Mouse (Mus musculus) hindbrain, embryonic 15.5 days (tissue): ENCODE measurements at regions not wholly inside any gene's neighbourhood (a gene's known extent, or its start where the extent isn't known, plus 50 kb on each side); places are given as distances from the start of the nearest gene placed in this dataset.

ENCODE experiments used
- ATAC-seq: fragments of 200-750 bp; cut with Nextera tagmentation; 2 replicates; pipeline ENCODE4 v1.8.0; 2017; ENCODE audit warnings: low read depth, moderate number of reproducible peaks, moderate TSS enrichment; ENCODE audit not compliant: low FRiP score
- H3K27ac ChIP-seq: fragments of 300-500 bp; sonication (generic); replicated peaks from 2 replicates; pipeline ENCODE4 v1.5.1; 2015; ENCODE audit warnings: mild to moderate bottlenecking, inconsistent platforms
- H3K27me3 ChIP-seq: fragments of 300-500 bp; sonication (generic); 2 replicates; pipeline ENCODE4 v1.6.1; 2015; ENCODE audit warnings: control low read depth, inconsistent platforms
- H3K36me3 ChIP-seq: fragments of 300-500 bp; sonication (generic); 2 replicates; pipeline ENCODE4 v1.6.1; 2015; ENCODE audit warnings: control low read depth, inconsistent platforms
- H3K4me1 ChIP-seq: fragments of 300-500 bp; sonication (generic); replicated peaks from 2 replicates; pipeline ENCODE4 v1.6.1; 2015; ENCODE audit warnings: control low read depth, inconsistent platforms
- H3K4me2 ChIP-seq: fragments of 300-500 bp; sonication (generic); 2 replicates; pipeline ENCODE4 v1.6.1; 2015; ENCODE audit warnings: moderate library complexity, mild to moderate bottlenecking, inconsistent platforms
- H3K4me3 ChIP-seq: fragments of 300-500 bp; sonication (generic); 2 replicates; pipeline ENCODE4 v1.5.1; 2015; ENCODE audit warnings: mild to moderate bottlenecking, inconsistent platforms
- H3K9ac ChIP-seq: fragments of 300-500 bp; sonication (generic); 2 replicates; pipeline ENCODE4 v1.6.1; 2015; ENCODE audit warnings: inconsistent platforms
- H3K9me3 ChIP-seq: fragments of 300-500 bp; sonication (generic); 2 replicates; pipeline ENCODE4 v1.6.1; 2016; ENCODE audit warnings: control low read depth, inconsistent platforms
- WGBS: fragments of 180-500 bp; shearing (Covaris S2); methylation state at CpG from one replicate; pipeline ENCODE4 v1.1.7; 2015; 5-methylcytosine and 5-hydroxymethylcytosine counted together

GRCm38 (mm10) chr11:63211501-63211900 lies 82.7 kb downstream of the Pmp22 start:
- no peak overlapping the region for H3K4me2 ChIP-seq
- H3K27me3 ChIP-seq, result no peaks in the 10 kb centered on the region
- H3K9me3 ChIP-seq, result no peaks in the 10 kb centered on the region
- 82% methylated on average over 4 of the region's 4 CpGs for WGBS
- no peaks in the 10 kb centered on the region for H3K36me3 ChIP-seq
- no peak overlapping the region for H3K4me3 ChIP-seq
- H3K4me1 ChIP-seq, result no peaks in the 10 kb centered on the region
- H3K27ac ChIP-seq, result no peak overlapping the region
- no peak overlapping the region for H3K9ac ChIP-seq
- no peak for ATAC-seq

GRCm38 (mm10) chr11:63213043-63213442 lies 84.3 kb downstream of the Pmp22 start:
- H3K9me3 ChIP-seq, result no peaks in the 10 kb centered on the region
- ATAC-seq, result no peak
- no peak overlapping the region for H3K27ac ChIP-seq
- H3K4me3 ChIP-seq, result no peak overlapping the region
- H3K27me3 ChIP-seq, result no peaks in the 10 kb centered on the region
- H3K4me2 ChIP-seq, result no peak overlapping the region
- no peaks in the 10 kb centered on the region for H3K4me1 ChIP-seq
- no peak overlapping the region for H3K9ac ChIP-seq
- H3K36me3 ChIP-seq, result no peaks in the 10 kb centered on the region
- 14% methylated on average over 6 of the region's 6 CpGs for WGBS

GRCm38 (mm10) chr11:63213901-63214425 lies 85.2 kb downstream of the Pmp22 start:
- H3K27ac ChIP-seq, result no peak overlapping the region
- H3K9me3 ChIP-seq, result no peaks in the 10 kb centered on the region
- no peaks in the 10 kb centered on the region for H3K27me3 ChIP-seq
- no peaks in the 10 kb centered on the region for H3K4me1 ChIP-seq
- no peak overlapping the region for H3K4me2 ChIP-seq
- no peak for ATAC-seq
- H3K4me3 ChIP-seq, result no peak overlapping the region
- H3K36me3 ChIP-seq, result no peaks in the 10 kb centered on the region
- 56% methylated on average over 19 of the region's 19 CpGs for WGBS
- H3K9ac ChIP-seq, result no peak overlapping the region

GRCm38 (mm10) chr11:63215993-63216392 lies 87.2 kb downstream of the Pmp22 start:
- WGBS, result 90% methylated on average over 2 of the region's 2 CpGs

GRCm38 (mm10) chr11:63217049-63217448 lies 88.3 kb downstream of the Pmp22 start:
- H3K4me3 ChIP-seq, result no peak overlapping the region
- no peaks in the 10 kb centered on the region for H3K9me3 ChIP-seq
- no peaks in the 10 kb centered on the region for H3K27me3 ChIP-seq
- ATAC-seq, result no peak
- no peak overlapping the region for H3K27ac ChIP-seq
- 72% methylated on average over 3 of the region's 3 CpGs for WGBS
- H3K36me3 ChIP-seq, result no peaks in the 10 kb centered on the region
- H3K4me1 ChIP-seq, result no peaks in the 10 kb centered on the region
- H3K9ac ChIP-seq, result no peak overlapping the region
- H3K4me2 ChIP-seq, result no peak overlapping the region

More at GRCm38 (mm10) chr11:63215993-63216392, 87.2 kb downstream of the Pmp22 start:
- H3K9ac ChIP-seq, result no peak overlapping the region
- no peak overlapping the region for H3K4me3 ChIP-seq
- H3K4me2 ChIP-seq, result no peak overlapping the region
- H3K27me3 ChIP-seq, result no peaks in the 10 kb centered on the region
- no peak overlapping the region for H3K27ac ChIP-seq
- H3K9me3 ChIP-seq, result no peaks in the 10 kb centered on the region
- no peaks in the 10 kb centered on the region for H3K4me1 ChIP-seq
- ATAC-seq, result no peak
- H3K36me3 ChIP-seq, result no peaks in the 10 kb centered on the region

- no peak overlapping the region for H3K27ac ChIP-seq
- 94% methylated on average over 3 of the region's 3 CpGs for WGBS
- no peaks in the 10 kb centered on the region for H3K9me3 ChIP-seq
- ATAC-seq, result no peak
- H3K9ac ChIP-seq, result no peak overlapping the region
- no peak overlapping the region for H3K4me3 ChIP-seq
- no peaks in the 10 kb centered on the region for H3K4me1 ChIP-seq
- no peak overlapping the region for H3K4me2 ChIP-seq
- no peaks in the 10 kb centered on the region for H3K27me3 ChIP-seq
- H3K36me3 ChIP-seq, result no peaks in the 10 kb centered on the region
Observed at GRCm38 (mm10) chr11:63226471-63226870, 97.7 kb downstream of the Pmp22 start.

- H3K4me2 ChIP-seq, result no peak overlapping the region
- no peaks in the 10 kb centered on the region for H3K36me3 ChIP-seq
- no peaks in the 10 kb centered on the region for H3K27me3 ChIP-seq
- WGBS, result 91% methylated on average over 6 of the region's 6 CpGs
- H3K4me3 ChIP-seq, result no peak overlapping the region
- no peak overlapping the region for H3K9ac ChIP-seq
- H3K4me1 ChIP-seq, result no peaks in the 10 kb centered on the region
- ATAC-seq, result no peak
- no peak overlapping the region for H3K27ac ChIP-seq
- H3K9me3 ChIP-seq, result no peaks in the 10 kb centered on the region
Observed at GRCm38 (mm10) chr11:63230786-63231185, 102.0 kb downstream of the Pmp22 start.

GRCm38 (mm10) chr11:63233172-63233966 lies 104.6 kb downstream of the Pmp22 start:
- no peak overlapping the region for H3K4me3 ChIP-seq
- no peak overlapping the region for H3K4me2 ChIP-seq
- no peak overlapping the region for H3K27ac ChIP-seq
- H3K36me3 ChIP-seq, result no peaks in the 10 kb centered on the region
- H3K4me1 ChIP-seq, result no peaks in the 10 kb centered on the region
- no peaks in the 10 kb centered on the region for H3K9me3 ChIP-seq
- H3K9ac ChIP-seq, result no peak overlapping the region
- no peak for ATAC-seq
- no peaks in the 10 kb centered on the region for H3K27me3 ChIP-seq
- WGBS, result 79% methylated on average over 13 of the region's 13 CpGs

GRCm38 (mm10) chr11:63234481-63234880 lies 105.7 kb downstream of the Pmp22 start:
- no peaks in the 10 kb centered on the region for H3K27me3 ChIP-seq
- ATAC-seq, result no peak
- H3K4me3 ChIP-seq, result no peak overlapping the region
- H3K27ac ChIP-seq, result no peak overlapping the region
- no peaks in the 10 kb centered on the region for H3K9me3 ChIP-seq
- no peaks in the 10 kb centered on the region for H3K36me3 ChIP-seq
- no peak overlapping the region for H3K9ac ChIP-seq
- no peaks in the 10 kb centered on the region for H3K4me1 ChIP-seq
- WGBS, result 71% methylated on average over 6 of the region's 6 CpGs
- no peak overlapping the region for H3K4me2 ChIP-seq

- H3K9me3 ChIP-seq, result no peaks in the 10 kb centered on the region
- no peak overlapping the region for H3K4me2 ChIP-seq
- no peak overlapping the region for H3K27ac ChIP-seq
- ATAC-seq, result no peak
- H3K4me1 ChIP-seq, result no peaks in the 10 kb centered on the region
- H3K36me3 ChIP-seq, result no peaks in the 10 kb centered on the region
- H3K9ac ChIP-seq, result no peak overlapping the region
- 69% methylated on average over 4 of the region's 4 CpGs for WGBS
- H3K4me3 ChIP-seq, result no peak overlapping the region
- no peaks in the 10 kb centered on the region for H3K27me3 ChIP-seq
Observed at GRCm38 (mm10) chr11:63238655-63239054, 109.9 kb downstream of the Pmp22 start.

- H3K4me1 ChIP-seq, result no peaks in the 10 kb centered on the region
- no peak overlapping the region for H3K4me2 ChIP-seq
- H3K4me3 ChIP-seq, result no peak overlapping the region
- H3K9ac ChIP-seq, result no peak overlapping the region
- ATAC-seq, result no peak
- H3K36me3 ChIP-seq, result no peaks in the 10 kb centered on the region
- H3K27me3 ChIP-seq, result no peaks in the 10 kb centered on the region
- 63% methylated on average over 9 of the region's 9 CpGs for WGBS
- no peak overlapping the region for H3K27ac ChIP-seq
- H3K9me3 ChIP-seq, result no peaks in the 10 kb centered on the region
Observed at GRCm38 (mm10) chr11:63243906-63244416, 115.2 kb downstream of the Pmp22 start.

- Histone ChIP-seq H3K36me3 (no peaks in the 10 kb centered on the region), H3K27me3 (no peaks in the 10 kb centered on the region), H3K9me3 (no peaks in the 10 kb centered on the region), H3K27ac (no peak overlapping the region), H3K4me3 (no peak overlapping the region), H3K4me2 (no peak overlapping the region), H3K9ac (no peak overlapping the region), H3K4me1 (peaks cover 4% of the 10 kb centered on the region; the same call in 1 of the 2 replicates)
- 79% methylated on average over 6 of the region's 6 CpGs for whole genome bisulfite sequencing
- no peak for ATAC-seq
Observed at GRCm38 (mm10) chr11:63245041-63245440, 116.3 kb downstream of the Pmp22 start.
